Mouse (Mus musculus) gastrocnemius, adult 8-10 months (tissue): Measurements from ENCODE around the gene Rnf216. TPM values are rescaled to one million over a fixed set of nuclear protein-coding genes. Genes with fewer than 3 reads are reported as not detected.
"Not testable (repeated sequence)": the region's sequence is repeated elsewhere in the genome, so short reads cannot be mapped to it uniquely, and the experiment has no call there.

Experiments
- DNase-seq, 2 experiments: peaks; one replicate each; pipeline ENCODE4 v3.0.0; 2022; ENCODE audit warnings: low spot score in 2 of 2
- total RNA-seq, 4 experiments: library from RNA; stranded (reverse); gene quantifications; 2 replicates each; pipeline ENCODE4 v1.2.4; 2022

The Rnf216 gene
- total RNA-seq, result 10 to 100 TPM; 16.3 to 18.1 (median 17.9) TPM

DNA sequence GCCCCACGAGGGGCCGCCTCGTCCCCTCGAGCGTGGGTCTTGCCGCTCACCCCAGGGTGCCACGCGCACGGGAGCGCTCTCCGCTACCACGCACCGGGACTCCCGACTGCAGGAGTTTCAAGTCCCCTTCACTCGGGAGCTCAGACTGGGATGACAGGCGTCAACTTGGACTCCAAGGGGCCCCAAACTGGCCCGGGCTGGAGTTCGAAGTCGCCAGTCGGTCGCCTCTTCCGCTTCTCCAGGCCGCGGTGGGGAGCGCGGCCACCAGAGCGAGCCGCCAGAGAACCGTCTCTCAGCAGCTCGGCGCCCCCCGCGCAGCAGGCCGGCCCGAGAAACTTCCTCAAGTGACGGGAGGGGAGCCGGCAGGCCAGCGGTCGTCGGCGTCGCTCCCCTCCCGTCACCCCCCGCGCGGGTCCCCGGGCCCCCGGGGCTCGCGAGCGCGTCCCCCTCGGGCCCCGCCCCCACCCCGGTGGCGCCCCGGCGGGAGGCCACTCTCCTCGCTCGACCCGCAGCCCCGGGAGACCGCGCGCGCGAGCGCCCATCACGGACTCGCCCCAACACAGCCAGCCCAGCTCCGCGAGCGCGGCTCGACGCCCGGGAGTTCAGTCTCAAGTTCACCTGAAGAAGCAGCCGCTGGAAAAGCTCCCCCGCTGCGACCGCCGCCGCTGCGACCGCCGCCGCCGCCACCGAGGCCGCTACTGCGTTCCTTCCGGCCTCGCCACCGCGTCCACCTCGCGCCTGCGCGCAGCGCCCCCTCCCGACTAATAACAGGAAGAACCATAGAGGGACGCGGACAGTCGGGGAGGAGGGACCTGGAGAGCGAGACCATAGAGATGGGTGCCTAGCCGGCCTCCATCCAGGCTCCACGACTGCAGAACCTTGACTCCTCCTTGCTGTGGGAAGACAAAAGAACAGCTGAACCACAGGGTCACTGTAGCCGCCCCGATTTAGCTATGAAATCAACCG lies at the start of gene Rnf216:
Gene Rnf216 (minus strand): TSS at position 714 of the 966 bp plus-strand sequence.
- DNase-seq, result peak; percentile 89 to 94

DNA sequence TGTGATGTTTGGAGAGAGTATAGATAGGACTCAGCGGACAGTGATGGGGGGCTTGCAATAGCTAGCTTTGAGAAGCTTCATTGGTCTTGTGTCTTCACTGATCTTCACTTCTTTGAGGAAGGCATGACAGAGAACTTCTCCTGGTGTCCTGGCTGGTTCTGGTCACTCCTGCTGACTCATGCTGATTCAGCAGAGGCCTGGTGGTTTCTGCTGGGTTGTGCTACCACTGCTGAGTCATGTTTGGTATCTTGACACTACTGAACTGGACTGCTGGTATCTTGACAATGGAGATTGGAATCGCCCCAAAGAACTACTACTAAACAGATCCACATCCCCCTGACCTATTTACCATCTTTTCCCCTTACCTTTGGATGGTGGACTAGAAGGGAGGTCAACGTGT lies 42.7 kb upstream of the Rnf216 start:
- no peak for DNase-seq

DNA sequence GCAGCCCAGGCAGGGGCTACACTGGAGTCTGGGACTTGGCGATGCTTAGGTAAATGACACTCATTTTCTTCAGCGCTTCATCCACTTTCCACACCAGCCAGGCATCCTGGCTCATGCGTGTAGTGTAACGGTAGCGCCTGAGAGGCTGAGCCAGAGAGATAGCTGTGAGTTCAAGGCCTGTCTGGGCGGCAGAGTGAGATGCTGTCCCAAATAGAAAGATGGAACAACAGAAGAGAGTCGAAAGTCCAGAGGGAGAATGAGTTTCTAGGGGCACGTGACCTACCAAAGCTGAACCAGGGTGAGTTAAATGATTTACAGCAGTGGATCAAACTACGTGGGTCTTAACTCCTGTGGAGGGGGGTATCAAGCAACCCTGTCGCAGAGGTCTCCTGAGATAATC lies 41.0 kb upstream of the Rnf216 start:
- DNase-seq, result no peak

DNA sequence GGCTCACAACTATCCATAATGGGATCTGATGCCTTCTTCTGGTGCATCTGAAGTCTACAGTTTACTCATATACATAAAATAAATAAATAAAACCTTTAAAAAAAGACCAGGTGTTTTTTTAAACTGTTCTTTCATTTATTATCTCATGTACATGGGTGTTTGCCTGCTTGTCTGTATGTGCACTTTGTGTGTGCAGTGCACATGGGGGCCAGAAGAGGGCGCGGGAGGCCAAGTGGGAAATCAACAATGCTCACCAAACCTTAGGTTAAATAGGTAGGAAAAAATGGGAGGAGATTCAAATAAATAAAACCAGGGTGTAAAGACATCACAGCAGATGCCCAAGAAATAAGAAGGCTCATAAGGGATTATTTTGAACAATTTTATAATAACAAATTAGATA lies 37.2 kb upstream of the Rnf216 start:
- no peak for DNase-seq

DNA sequence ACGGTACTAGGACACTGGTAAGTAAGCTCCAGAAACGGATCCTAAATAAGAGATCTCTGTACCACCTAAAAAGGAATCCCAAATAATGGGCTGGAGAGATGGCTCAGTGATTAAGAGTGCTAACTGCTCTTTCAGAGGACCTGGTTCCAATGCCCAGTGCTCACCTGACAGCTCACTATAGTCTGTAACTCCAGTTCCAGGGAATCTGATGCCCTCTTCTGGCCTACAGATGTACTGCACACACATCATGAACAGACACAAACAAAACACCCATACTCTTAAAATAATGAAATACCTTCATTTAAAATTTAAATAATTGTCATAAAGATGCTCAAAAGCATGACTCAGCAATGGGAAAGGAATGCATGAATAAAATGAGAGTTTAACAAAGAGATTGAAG lies 36.7 kb upstream of the Rnf216 start:
- no peak for DNase-seq

DNA sequence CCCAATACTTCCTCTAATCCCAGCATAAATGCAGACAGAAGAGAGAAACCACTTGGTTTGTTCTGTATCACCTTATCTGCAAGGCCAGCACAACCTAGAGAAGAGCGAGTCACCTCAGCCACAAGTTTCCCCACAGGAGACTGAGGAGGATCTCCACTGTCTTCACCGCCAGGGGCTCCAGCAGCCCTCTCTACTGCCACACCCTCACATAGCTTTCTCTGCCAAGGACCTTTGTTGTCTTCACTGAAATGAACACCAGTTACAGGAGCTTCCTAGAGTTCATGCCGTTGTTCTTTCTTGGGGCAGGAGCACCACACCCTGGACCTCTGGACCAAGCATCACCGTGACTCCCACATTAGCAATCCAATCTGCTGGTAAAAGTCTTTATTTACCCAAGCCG lies 35.9 kb upstream of the Rnf216 start:
- no peak for DNase-seq

DNA sequence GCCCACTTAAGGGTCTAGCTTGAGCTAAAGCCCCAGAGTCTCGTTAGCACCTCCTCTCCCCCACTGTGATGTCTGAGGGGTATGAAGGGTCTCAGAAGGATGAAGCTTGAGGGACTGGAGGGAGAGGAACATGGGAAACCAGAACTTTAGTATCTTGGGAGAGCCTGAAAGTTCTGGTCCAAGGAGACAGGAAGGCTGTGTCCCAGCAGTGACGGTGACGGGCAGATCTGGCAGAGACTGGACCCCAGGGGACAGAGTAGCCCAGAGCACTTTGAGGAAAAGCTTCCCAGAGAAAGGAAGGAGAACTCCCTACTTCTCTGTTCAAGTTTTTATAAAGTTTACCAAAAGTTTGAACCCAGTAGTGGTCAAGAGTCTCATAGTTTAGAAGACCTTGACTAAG lies 34.7 kb upstream of the Rnf216 start, which contains the start of gene Olfr718-ps1:
Gene Olfr718-ps1 (minus strand): TSS at position 101 of the 400 bp plus-strand sequence.
- no peak for DNase-seq

DNA sequence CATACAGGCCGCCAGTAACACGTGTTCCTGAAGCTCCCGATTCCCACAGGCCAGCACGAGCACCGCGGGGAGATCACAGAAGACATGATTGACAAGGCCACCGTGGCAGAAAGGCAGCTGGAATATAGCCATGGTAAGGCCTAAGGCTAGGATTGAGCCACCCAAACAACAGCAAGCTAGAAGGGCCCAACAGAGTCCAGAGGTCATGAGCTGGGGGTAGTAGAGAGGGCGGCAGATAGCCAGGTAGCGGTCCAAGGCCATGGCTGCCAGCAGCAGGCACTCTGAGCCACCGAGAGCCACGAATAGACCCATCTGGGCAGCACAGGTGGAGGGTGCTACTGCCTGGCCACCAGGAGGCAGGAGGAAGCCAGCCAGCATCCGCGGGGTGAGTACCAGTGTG lies 24.8 kb upstream of the Rnf216 start:
- no peak for DNase-seq

DNA sequence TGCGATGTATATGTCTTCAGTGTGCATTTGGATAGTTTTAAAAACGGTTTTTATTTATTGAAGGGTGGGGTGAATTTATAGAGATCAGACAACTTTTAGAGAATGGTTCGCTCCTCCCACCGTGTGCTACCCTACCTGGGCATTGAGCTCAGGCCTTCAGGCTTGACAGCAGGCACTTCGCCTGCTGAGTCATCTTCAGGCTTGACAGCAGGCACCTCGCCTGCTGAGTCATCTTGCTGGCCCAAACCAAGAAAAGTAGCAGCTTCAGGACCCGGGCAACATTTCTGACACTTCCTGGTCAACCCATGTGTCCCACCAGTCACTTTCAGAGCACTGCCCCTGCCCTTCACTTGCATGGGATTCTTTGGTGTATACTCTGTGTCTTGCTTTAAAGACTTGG lies 22.2 kb upstream of the Rnf216 start:
- no peak for DNase-seq

DNA sequence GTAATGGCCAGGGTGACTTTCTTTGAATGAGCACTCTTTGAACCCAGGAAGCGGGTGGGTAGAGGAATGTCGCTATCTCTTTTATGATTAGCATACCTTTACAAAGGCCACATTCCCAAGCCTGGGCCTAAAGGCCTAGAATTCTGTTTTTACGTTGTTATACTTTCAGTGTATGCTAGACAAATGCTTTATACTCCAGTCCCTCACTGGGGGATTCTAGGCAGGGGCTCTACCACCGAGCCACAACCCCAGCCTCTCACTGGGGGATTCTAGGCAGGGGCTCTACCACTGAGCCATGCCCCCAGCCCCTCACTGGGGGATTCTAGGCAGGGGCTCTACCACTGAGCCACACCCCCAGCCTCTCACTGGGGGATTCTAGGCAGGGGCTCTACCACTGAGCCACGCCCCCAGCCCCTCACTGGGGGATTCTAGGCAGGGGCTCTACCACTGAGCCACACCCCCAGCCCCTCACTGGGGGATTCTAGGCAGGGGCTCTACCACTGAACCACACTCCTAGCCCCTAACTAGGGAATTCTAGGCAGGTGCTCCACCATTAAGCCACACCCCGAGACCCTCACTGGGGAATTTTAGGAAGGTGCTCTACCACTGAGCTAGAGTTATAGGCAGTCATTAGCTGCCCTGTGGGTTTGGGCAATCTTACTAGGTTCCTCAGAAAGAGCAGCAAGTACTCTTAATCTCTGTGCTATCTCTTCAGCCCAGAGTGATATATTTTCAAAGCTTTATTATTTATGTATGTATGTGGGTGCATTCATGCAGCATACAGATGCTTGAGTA lies 21.6 kb upstream of the Rnf216 start:
- not testable (repeated sequence) for DNase-seq

DNA sequence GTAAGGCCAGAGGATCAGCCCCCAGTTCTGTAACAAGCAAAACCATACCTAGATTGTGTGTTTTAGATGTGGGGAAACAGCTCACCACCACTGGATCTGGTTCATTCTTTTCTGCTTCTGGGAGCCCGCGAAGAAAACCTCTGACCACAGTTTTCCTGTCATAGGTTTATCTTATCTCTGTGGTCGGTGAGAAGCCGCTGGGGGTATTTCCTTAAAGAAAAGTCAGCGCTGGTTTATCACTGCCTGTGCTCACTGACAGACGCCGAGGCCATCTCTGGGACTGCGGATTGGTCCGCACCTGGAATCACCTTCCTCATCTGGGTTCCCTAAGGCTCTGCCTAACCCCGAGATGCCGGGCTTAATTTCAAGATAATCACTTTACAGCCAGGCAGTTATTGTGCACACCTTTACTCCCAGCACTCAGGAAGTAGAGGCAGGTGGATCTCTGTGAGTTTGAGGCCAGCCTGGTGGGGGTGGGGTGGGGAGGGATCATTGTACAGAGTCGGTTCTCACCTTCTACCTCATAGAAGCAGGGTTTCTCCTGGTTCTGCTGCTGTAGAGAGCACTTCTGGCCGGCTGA lies 20.2 kb upstream of the Rnf216 start:
- no peak for DNase-seq

DNA sequence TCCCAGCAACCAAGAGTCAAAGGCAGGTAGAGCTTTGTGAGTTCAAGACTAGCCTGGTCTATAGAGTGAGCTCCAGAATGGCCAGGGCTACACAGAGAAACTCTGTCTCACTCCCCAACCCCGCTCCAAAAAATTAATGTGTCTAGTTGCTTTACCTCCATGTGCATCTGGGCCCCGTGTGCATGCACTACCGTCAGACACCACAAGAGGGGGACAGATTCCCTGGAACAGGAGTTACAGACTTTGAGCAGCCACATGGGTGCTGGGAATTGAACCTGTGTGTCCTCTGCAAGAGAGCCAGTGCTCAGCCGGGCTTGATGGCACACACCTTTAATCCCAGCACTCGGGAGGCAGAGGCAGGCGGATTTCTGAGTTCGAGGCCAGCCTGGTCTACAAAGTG lies 17.5 kb upstream of the Rnf216 start:
- DNase-seq, result no peak

DNA sequence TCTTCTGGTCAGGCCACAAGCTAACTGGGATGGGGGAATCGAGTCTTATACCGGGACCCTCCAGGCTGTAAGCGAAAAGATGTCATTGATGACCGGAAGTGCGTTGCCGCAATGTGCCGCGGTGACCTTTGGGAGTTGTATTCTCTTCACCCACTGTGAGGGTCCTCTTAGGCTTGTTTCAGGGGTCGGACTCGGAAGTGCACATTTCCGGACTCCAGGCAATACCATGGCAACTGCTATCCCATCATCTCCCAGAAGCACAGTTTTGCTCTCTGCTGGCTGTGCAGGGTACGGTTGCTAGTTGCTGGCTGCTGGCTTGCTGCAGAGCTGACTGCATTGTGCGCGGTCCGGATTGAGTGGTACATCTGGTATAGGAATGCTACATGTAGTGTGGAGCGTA lies 16.3 kb upstream of the Rnf216 start:
- no peak for DNase-seq

DNA sequence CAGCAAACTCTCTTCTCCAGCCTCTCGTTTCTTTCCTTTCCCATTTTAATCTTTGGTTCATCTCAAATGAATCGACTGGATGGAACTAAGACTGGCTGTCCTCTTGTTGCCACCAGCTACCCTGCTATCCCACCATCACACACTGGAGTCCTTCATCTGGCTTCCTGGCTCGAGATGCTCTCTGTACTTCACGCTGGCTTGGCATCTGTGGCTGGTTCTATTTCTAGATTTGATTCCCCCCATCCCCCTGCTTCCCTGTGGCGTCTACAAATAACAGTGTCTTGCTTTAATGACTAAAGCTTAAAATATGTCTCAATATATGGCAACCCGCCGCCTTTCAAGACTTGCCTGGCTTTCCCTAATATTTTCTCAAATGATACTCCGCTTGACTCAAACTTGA lies 15.0 kb upstream of the Rnf216 start:
- no peak for DNase-seq

DNA sequence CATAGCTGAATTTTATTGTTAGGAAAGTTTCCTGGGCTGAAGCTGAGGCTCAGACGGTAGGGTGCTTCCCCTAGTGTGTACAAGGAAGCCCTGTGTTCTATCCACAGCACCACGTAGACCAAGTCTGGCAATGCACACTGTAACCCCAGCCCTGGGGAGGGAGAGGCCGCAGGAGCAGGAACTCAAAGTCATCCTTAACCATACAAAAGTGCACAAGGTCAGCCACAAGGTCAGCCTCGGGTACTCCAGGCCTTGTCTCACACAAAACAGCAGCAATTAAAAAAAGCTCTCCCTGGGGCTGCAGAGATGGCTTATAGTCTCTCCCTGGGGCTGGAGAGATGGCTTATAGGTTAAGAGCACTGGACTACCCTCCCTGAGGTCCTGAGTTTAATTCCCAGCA lies 14.1 kb upstream of the Rnf216 start:
- no peak for DNase-seq

DNA sequence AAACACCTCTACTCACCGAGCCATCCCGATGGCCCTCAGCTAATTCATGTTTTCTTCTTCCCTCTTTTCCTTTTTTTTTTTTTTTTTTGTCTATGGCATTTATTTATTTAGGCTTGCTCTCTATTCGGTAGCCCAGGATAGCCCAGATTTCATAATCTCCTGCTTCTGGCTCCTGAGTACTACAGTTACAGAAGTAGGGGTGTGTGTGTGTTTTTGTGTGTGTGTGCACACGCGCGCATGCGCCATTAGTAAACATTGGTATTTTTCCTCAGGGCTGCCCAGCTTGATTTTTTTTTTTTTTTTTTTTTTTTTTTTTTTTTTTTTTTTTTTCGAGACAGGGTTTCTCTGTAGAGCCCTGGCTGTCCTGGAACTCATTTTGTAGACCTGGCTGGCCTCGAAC lies 13.3 kb upstream of the Rnf216 start:
- no peak for DNase-seq

DNA sequence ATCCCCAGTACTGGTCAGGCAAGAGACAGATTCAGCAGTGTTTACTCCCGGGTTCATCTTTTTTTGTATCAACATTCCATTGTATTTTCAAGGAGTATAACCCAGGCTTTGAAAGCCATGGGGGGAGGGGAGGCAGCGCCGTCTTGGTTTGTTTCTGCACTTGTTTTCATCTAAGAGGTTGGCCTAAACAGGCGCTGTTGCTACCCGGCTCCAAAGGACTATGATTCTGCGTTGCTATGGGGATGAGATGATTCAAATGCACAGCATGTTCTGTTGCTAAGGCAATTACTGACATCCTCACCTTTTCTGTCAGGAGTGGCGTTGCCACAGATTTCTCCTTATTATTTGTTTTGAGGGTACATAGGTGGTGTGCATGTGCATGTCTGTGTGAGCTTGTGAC lies 12.8 kb upstream of the Rnf216 start:
- DNase-seq, result no peak

DNA sequence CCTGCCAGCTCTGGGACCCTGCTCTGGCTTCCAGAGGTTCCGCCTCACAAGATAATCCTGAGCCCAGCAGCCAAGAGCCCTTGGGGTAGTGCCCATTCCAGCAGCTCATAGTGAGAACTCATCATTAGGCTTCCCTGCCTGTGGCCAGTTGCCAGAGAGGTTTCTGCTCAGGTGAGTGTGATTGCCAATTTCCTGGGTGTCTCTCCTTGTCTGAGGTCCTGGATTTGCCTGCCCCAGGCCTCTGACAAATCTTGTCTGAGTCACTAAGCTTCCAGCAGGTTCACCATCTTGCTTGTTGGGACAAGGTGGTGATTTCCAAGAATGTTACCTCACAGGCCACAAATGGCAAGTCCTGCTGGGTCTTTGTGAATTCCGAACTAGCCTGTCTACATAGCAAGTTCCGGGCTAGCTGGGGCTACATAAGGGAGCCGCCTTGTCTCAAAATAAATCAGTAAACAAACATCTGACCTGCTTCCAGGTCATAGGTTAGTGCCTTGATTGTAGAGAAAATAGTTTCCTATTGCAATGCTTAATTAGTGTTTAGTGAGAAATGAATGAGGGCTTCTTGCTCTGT lies 12.1 kb upstream of the Rnf216 start:
- DNase-seq, result no peak

DNA sequence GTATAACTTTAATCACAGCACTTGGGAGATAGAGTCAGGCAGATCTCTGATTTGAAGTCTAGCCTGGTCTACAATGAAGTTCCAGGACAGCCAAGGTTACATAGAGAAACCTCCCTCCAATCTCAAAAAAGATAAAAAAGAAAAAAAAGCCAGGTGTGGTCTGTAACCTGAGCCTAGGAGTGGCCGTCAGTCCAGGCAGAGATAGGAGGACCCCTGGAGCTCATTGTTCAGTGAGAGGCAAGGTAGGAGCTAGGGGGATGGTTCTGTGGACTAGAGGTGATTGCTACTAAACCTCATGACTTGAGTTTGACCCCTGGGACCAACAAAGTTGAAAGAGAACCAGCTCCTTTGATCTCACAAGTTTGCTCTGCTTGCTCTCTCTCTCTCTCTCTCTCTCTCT lies 9.9 kb upstream of the Rnf216 start:
- no peak for DNase-seq

DNA sequence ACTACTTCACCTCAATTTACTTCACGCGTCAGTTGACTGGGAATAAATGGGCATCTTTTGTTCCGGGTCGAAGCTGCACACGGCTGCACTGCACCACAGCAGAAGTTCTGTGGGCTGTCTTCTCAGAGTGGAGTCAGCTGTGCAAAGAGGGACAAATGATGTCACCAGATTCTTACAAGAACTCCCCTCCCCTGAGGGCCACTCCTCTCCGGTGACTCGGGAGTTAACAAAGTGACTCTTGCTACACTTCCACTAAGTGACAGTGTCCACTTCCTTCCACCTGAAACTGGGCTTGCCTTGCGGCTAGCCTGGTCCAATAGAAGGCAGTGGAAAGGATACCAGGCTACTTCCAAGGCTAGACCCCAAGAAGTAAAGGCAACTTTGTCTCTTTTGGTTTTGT lies 9.3 kb upstream of the Rnf216 start:
- DNase-seq, result no peak

DNA sequence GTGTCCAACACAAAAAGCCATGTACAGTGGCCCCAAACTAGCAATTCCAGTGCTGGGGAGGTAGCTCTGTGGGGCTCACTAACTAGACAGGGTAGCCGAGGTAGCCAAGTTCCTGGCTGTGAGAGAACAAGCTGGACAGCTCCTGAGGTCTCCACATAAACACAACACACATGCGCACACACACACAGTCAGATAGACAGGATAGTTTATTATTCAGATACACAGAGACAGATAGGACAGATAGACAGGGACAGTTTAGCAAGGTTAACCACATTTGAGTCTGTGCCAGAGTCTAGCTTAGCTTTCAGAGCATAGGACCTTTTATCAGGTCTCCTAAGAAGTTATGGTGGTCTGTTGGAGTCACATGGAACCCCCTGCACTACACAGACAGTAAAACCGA lies 6.0 kb downstream of the Rnf216 start:
- no peak for DNase-seq

DNA sequence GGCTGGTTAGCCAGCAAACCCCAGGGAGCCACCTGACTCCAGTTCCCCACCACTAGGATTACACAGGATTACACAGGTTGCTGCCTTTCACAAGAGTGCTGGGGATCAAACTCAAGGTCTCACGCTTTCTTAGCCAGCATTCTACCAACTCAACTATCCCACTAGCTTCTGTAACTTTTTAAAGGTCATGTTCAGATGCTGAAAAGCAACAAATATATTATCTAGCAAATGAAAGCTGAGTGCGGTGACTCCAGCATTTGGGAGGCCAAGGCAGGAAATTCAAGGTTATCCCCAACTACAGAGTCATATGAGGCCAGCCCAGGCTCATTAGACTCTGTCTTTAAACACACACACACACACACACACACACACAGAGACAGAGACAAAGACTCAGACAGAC lies 9.6 kb downstream of the Rnf216 start:
- no peak for DNase-seq
